Mouse (Mus musculus) lung, postnatal 0 days (tissue): ENCODE results near the gene Lrp6.

Experiments used
- CTCF ChIP-seq: IDR thresholded peaks from 2 replicates; pipeline ENCODE4 v1.5.1; 2016; ENCODE audit warnings: antibody characterized with exemption, mild to moderate bottlenecking
- EP300 ChIP-seq: IDR thresholded peaks from 2 replicates; pipeline ENCODE4 v1.6.1; 2016; ENCODE audit warnings: antibody characterized with exemption, mild to moderate bottlenecking, control low read depth

- TF ChIP-seq CTCF (no peak), EP300 (no peak)
Observed at GRCm38 (mm10) chr6:134554230-134554629, 12.5 kb downstream of the Lrp6 start.
